Mouse (Mus musculus) activated CD4-positive, CD25-positive, alpha-beta regulatory T cell (primary cell): Measurements from ENCODE around the gene Nrg3. TPM values are rescaled to one million over a fixed set of nuclear protein-coding genes. Genes with fewer than 3 reads are reported as not detected.

Experiments
- polyA plus RNA-seq, 2 experiments: library from polyadenylated mRNA; unstranded; fragments of 100-300 nt; shearing (Covaris generic); gene quantifications; one replicate each; pipeline ENCODE4 v1.2.1; 2017

Nrg3 gene
- polyA plus RNA-seq, result under 1 TPM in 1 of 2 experiments, not detected in 1; 0.27 TPM

GRCm38 (mm10) chr14:39472790-39473761, at the start of gene Nrg3:
Gene Nrg3, minus strand, starts transcription at chr14:39473088.

